Mouse (Mus musculus): ENCODE measurements around the gene Rnase4. TPM values are rescaled to one million over a fixed set of nuclear protein-coding genes. Genes with fewer than 3 reads are reported as not detected.
"Not testable (repeated sequence)": the region's sequence is repeated elsewhere in the genome, so short reads cannot be mapped to it uniquely, and the experiment has no call there.

Gene Rnase4
- polyA plus RNA-seq, 1 experiment from 2014 or later = 68.6 TPM

DNA sequence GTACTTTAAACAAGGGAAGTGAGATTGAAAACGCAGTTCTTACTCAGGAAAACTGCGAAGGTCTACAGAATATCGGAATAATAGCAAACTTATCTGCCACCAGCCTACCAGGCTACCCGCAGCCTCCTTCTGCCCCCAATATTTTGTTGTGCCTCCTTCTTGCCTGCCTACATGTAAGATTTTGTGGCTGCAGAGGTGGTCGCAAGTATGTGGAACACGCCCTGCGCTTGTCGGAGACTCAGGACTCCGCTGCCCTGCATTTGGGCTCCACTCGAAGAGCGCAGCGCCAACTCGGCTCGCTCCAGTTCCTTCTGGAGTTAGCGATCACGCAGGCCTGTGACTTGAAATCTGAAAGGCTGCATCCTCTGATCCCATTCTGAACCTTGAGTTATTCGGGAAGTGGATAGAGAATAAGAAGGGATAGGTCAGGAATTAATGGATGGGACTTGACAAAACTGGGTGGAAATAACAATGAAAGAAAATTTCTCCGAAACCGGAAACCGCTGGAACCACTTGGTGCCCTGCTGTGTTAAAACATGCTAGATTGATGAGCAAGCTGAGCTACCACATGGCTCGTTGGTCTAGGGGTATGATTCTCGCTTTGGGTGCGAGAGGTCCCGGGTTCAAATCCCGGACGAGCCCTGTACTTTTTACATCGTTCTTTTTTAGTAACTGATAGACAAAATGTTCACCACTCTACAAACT, 648 bp upstream of the Rnase4 start:
- peak overlapping the region; percentile 48 for H3K9ac ChIP-seq
- no peaks in the 10 kb centered on the region for H3K27me3 ChIP-seq
- WGBS = under 1% methylated on average over 27 of the region's 27 CpGs
- H3K27ac ChIP-seq = peak overlapping the region; percentile 90
- H3K36me3 ChIP-seq = no peaks in the 10 kb centered on the region
- peak overlapping the region; percentile 64 for H3K4me2 ChIP-seq
- peak; percentile 70 for ATAC-seq (ENCODE audit: insufficient number of reproducible peaks, low FRiP score, low TSS enrichment, low read depth)
- 0 out of 2 replicates have a peak, but pooled peaks cover 8% of the 10 kb centered on the region for H3K4me1 ChIP-seq
- H3K4me3 ChIP-seq = peak overlapping the region; percentile 78
- H3K9me3 ChIP-seq = no peaks in the 10 kb centered on the region

- no peak overlapping the region for H3K27ac ChIP-seq
- 43% methylated on average over 8 of the region's 8 CpGs for WGBS
- ATAC-seq (ENCODE audit: insufficient number of reproducible peaks, low FRiP score, low TSS enrichment, low read depth) = no peak
- no peaks in the 10 kb centered on the region for H3K27me3 ChIP-seq
- H3K9me3 ChIP-seq = no peaks in the 10 kb centered on the region
- H3K9ac ChIP-seq = no peak overlapping the region
- H3K4me1 ChIP-seq = 0 out of 2 replicates have a peak, but pooled peaks cover 8% of the 10 kb centered on the region
- H3K36me3 ChIP-seq = no peaks in the 10 kb centered on the region
- peak overlapping the region; percentile 78 for H3K4me3 ChIP-seq
- peak overlapping the region; percentile 64 for H3K4me2 ChIP-seq
These were observed 1.3 kb downstream of the Rnase4 start for GRCm38 (mm10) chr14:51092073-51092620.

DNA sequence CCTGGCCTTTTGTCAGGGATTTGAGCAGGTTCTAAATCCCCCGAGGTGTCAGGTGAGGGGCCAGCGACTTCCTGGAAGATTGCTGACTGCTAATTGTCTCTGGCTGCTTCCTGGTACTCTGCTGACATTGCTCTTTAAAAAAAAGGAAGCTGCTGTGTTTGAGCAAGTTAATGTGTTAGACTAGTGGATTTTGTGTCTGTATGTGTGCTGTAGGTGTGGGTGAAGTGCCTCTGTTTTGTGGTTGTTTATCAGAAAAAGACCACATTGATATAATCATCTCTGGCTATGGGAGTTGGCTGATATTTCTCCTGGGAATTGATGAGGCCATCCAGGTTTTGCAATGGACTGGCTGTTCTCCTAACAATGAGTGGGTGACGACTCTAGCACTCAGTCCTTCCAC, 2.6 kb downstream of the Rnase4 start:
- no peak for ATAC-seq (ENCODE audit: insufficient number of reproducible peaks, low FRiP score, low TSS enrichment, low read depth)
- 0 out of 2 replicates have a peak, but pooled peaks cover 5% of the 10 kb centered on the region for H3K4me1 ChIP-seq
- no peak overlapping the region for H3K27ac ChIP-seq
- H3K9ac ChIP-seq = no peak overlapping the region
- WGBS = 33% methylated on average over 3 of the region's 3 CpGs
- no peak overlapping the region for H3K4me2 ChIP-seq
- H3K4me3 ChIP-seq = no peak overlapping the region
- H3K27me3 ChIP-seq = no peaks in the 10 kb centered on the region
- H3K36me3 ChIP-seq = no peaks in the 10 kb centered on the region
- H3K9me3 ChIP-seq = no peaks in the 10 kb centered on the region

- Histone ChIP-seq H3K27me3 (no peaks in the 10 kb centered on the region), H3K4me2 (no peak overlapping the region), H3K4me1 (0 out of 2 replicates have a peak, but pooled peaks cover 5% of the 10 kb centered on the region), H3K27ac (no peak overlapping the region), H3K9ac (no peak overlapping the region), H3K36me3 (no peaks in the 10 kb centered on the region), H3K9me3 (no peaks in the 10 kb centered on the region), H3K4me3 (no peak overlapping the region)
- 68% methylated on average over 5 of the region's 5 CpGs for WGBS
- no peak for ATAC-seq (ENCODE audit: insufficient number of reproducible peaks, low FRiP score, low TSS enrichment, low read depth)
These were observed 3.4 kb downstream of the Rnase4 start for GRCm38 (mm10) chr14:51094096-51094875.

- 0 out of 2 replicates have a peak, but pooled peaks cover 5% of the 10 kb centered on the region for H3K4me1 ChIP-seq
- H3K27ac ChIP-seq = no peak overlapping the region
- no peak overlapping the region for H3K4me2 ChIP-seq
- no peak overlapping the region for H3K4me3 ChIP-seq
- H3K27me3 ChIP-seq = no peaks in the 10 kb centered on the region
- no peak overlapping the region for H3K9ac ChIP-seq
- H3K36me3 ChIP-seq = no peaks in the 10 kb centered on the region
- H3K9me3 ChIP-seq = no peaks in the 10 kb centered on the region
- ATAC-seq (ENCODE audit: insufficient number of reproducible peaks, low FRiP score, low TSS enrichment, low read depth) = no peak
- 62% methylated on average over 9 of the region's 9 CpGs for WGBS
These were observed 4.0 kb downstream of the Rnase4 start for GRCm38 (mm10) chr14:51094921-51095320.

DNA sequence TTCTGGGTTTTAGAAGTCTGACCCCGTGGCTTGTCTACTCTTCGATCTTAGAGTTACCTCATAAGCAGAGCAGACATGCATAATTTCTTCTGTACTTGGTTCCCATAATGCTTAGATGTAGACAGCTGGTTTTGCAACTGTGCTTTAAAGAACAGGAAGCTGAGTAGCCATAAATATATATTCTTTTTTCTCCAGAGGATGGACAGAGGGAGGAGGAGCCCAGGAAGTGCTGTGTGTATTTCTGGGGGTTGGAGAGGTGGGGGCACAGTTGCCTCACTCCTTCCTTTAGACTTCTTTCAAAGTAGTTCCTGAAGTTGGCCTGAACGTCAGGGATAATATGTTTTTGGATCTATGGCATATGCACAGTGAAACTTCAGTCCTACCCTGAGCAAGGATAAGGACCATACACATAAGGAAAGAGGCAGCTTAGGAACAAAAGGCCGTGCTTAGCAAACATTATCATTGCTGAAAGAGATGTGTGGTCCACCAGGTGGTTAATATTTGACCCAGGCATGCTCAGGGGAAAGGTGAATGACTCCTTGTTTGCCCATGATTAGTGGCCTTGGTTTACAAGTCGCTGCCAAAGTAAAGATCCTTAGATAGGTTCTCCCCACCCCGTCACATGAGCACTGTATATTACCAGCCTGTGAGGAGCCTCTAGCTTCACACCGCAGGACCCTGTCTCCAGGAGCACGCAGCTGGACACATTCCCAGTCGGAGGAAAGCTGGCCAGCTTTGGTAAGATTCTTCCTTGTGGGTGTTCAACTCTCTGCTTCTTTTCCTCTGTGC, 5.1 kb downstream of the Rnase4 start:
- Histone ChIP-seq H3K27ac (no peak overlapping the region), H3K27me3 (no peaks in the 10 kb centered on the region), H3K4me2 (no peak overlapping the region), H3K4me3 (no peak overlapping the region), H3K9ac (no peak overlapping the region), H3K4me1 (0 out of 2 replicates have a peak, but pooled peaks cover 5% of the 10 kb centered on the region), H3K36me3 (no peaks in the 10 kb centered on the region), H3K9me3 (no peaks in the 10 kb centered on the region)
- no peak for ATAC-seq (ENCODE audit: insufficient number of reproducible peaks, low FRiP score, low TSS enrichment, low read depth)
- 50% methylated on average over 9 of the region's 9 CpGs for WGBS

- H3K36me3 ChIP-seq; H3K9me3 ChIP-seq; H3K27me3 ChIP-seq; H3K27ac ChIP-seq; H3K9ac ChIP-seq; H3K4me3 ChIP-seq; H3K4me2 ChIP-seq; ATAC-seq (ENCODE audit: insufficient number of reproducible peaks, low FRiP score, low TSS enrichment, low read depth); H3K4me1 ChIP-seq: not testable (repeated sequence)
- 22% methylated on average over 1 of the region's 1 CpGs for WGBS
These were observed 7.4 kb downstream of the Rnase4 start for GRCm38 (mm10) chr14:51098300-51098699.

DNA sequence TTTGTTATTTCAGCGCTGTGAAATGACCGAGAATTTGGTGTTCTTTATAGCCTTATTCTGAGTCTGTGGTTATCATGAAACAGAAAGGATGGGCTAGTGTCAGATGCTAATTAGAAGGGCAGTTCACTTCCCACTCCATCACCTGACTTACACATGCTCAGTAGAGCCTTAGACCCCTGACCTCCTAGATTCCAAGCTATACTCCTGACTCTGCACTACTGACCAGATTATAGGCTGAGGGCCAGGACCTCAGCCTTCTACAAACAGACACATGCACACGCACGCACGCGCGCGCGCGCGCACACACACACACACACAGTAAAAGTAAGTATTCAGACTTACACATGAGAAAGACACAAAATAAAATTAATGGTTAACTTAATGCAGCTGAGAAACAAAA, 8.0 kb downstream of the Rnase4 start:
- H3K27ac ChIP-seq = no peak overlapping the region
- H3K27me3 ChIP-seq = no peaks in the 10 kb centered on the region
- H3K4me2 ChIP-seq = no peak overlapping the region
- H3K36me3 ChIP-seq = no peaks in the 10 kb centered on the region
- H3K4me3 ChIP-seq = no peak overlapping the region
- H3K4me1 ChIP-seq = no peaks in the 10 kb centered on the region
- no peak overlapping the region for H3K9ac ChIP-seq
- 93% methylated on average over 11 of the region's 11 CpGs for WGBS
- ATAC-seq (ENCODE audit: insufficient number of reproducible peaks, low FRiP score, low TSS enrichment, low read depth) = no peak
- H3K9me3 ChIP-seq = no peaks in the 10 kb centered on the region

GRCm38 (mm10) chr14:51101284-51101683, 10.4 kb downstream of the Rnase4 start:
- H3K4me3 ChIP-seq = no peak overlapping the region
- no peaks in the 10 kb centered on the region for H3K4me1 ChIP-seq
- no peak for ATAC-seq (ENCODE audit: insufficient number of reproducible peaks, low FRiP score, low TSS enrichment, low read depth)
- no peaks in the 10 kb centered on the region for H3K36me3 ChIP-seq
- H3K27ac ChIP-seq = 0 out of 2 replicates have a peak overlapping the region, but pooled peaks have one; percentile 33
- no peaks in the 10 kb centered on the region for H3K9me3 ChIP-seq
- no peaks in the 10 kb centered on the region for H3K27me3 ChIP-seq
- 60% methylated on average over 9 of the region's 9 CpGs for WGBS
- no peak overlapping the region for H3K9ac ChIP-seq
- H3K4me2 ChIP-seq = no peak overlapping the region

DNA sequence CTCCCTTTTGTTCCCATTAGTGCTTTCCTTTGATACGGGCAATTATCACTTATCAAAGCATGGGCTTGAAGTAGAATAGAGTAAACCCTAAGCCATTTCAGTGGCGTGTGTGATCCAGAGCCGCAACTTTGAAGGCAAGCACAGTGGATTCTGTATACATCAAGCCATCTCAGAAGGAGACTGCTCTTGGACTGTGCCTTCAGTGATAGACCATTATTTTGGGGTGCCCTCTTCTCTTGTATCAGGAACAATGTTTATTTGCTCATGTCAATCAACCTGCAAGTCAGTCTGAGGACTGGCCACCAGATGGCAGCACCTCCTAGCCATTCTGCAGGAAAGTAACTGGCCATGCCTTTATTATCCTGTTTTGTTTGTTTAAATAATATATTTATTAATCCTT, 12.3 kb downstream of the Rnase4 start:
- no peak overlapping the region for H3K4me3 ChIP-seq
- H3K4me2 ChIP-seq = no peak overlapping the region
- no peaks in the 10 kb centered on the region for H3K36me3 ChIP-seq
- no peak overlapping the region for H3K9ac ChIP-seq
- no peak overlapping the region for H3K27ac ChIP-seq
- no peaks in the 10 kb centered on the region for H3K4me1 ChIP-seq
- no peak for ATAC-seq (ENCODE audit: insufficient number of reproducible peaks, low FRiP score, low TSS enrichment, low read depth)
- H3K27me3 ChIP-seq = no peaks in the 10 kb centered on the region
- WGBS = 63% methylated on average over 3 of the region's 3 CpGs
- no peaks in the 10 kb centered on the region for H3K9me3 ChIP-seq

GRCm38 (mm10) chr14:51104366-51104765, 13.5 kb downstream of the Rnase4 start:
- Histone ChIP-seq H3K4me1 (no peaks in the 10 kb centered on the region), H3K4me3 (no peak overlapping the region), H3K27ac (no peak overlapping the region), H3K36me3 (no peaks in the 10 kb centered on the region), H3K4me2 (no peak overlapping the region), H3K9me3 (no peaks in the 10 kb centered on the region), H3K27me3 (no peaks in the 10 kb centered on the region), H3K9ac (no peak overlapping the region)
- 77% methylated on average over 2 of the region's 2 CpGs for WGBS
- ATAC-seq (ENCODE audit: insufficient number of reproducible peaks, low FRiP score, low TSS enrichment, low read depth) = no peak
